Mouse (Mus musculus) hindbrain, embryonic 15.5 days (tissue): ENCODE measurements around the gene Gba2. TPM values are rescaled to one million over a fixed set of nuclear protein-coding genes. Genes with fewer than 3 reads are reported as not detected.
"Not testable (repeated sequence)": the region's sequence is repeated elsewhere in the genome, so short reads cannot be mapped to it uniquely, and the experiment has no call there.

Experiments
- ATAC-seq: fragments of 200-750 bp; cut with Nextera tagmentation; 2 replicates; pipeline ENCODE4 v1.8.0; 2017; ENCODE audit warnings: low read depth, moderate number of reproducible peaks, moderate TSS enrichment; ENCODE audit not compliant: low FRiP score
- H3K27ac ChIP-seq: fragments of 300-500 bp; sonication (generic); replicated peaks from 2 replicates; pipeline ENCODE4 v1.5.1; 2015; ENCODE audit warnings: mild to moderate bottlenecking, inconsistent platforms
- H3K27me3 ChIP-seq: fragments of 300-500 bp; sonication (generic); 2 replicates; pipeline ENCODE4 v1.6.1; 2015; ENCODE audit warnings: control low read depth, inconsistent platforms
- H3K36me3 ChIP-seq: fragments of 300-500 bp; sonication (generic); 2 replicates; pipeline ENCODE4 v1.6.1; 2015; ENCODE audit warnings: control low read depth, inconsistent platforms
- H3K4me1 ChIP-seq: fragments of 300-500 bp; sonication (generic); replicated peaks from 2 replicates; pipeline ENCODE4 v1.6.1; 2015; ENCODE audit warnings: control low read depth, inconsistent platforms
- H3K4me2 ChIP-seq: fragments of 300-500 bp; sonication (generic); 2 replicates; pipeline ENCODE4 v1.6.1; 2015; ENCODE audit warnings: moderate library complexity, mild to moderate bottlenecking, inconsistent platforms
- H3K4me3 ChIP-seq: fragments of 300-500 bp; sonication (generic); 2 replicates; pipeline ENCODE4 v1.5.1; 2015; ENCODE audit warnings: mild to moderate bottlenecking, inconsistent platforms
- H3K9ac ChIP-seq: fragments of 300-500 bp; sonication (generic); 2 replicates; pipeline ENCODE4 v1.6.1; 2015; ENCODE audit warnings: inconsistent platforms
- H3K9me3 ChIP-seq: fragments of 300-500 bp; sonication (generic); 2 replicates; pipeline ENCODE4 v1.6.1; 2016; ENCODE audit warnings: control low read depth, inconsistent platforms
- WGBS: fragments of 180-500 bp; shearing (Covaris S2); methylation state at CpG from one replicate; pipeline ENCODE4 v1.1.7; 2015; 5-methylcytosine and 5-hydroxymethylcytosine counted together
- polyA plus RNA-seq: library from polyadenylated mRNA; unstranded; fragments of >200 nt; fragmentation: Nextera tagmentation; extraction: Ambion mirVana; gene quantifications from 2 replicates; pipeline ENCODE4 v1.2.1, GENCODE M21; 2015

Gba2 gene
- polyA plus RNA-seq, 1 experiment from 2014 or later = 63.4 TPM

GRCm38 (mm10) chr4:43560976-43561375, 17.7 kb downstream of the Gba2 start:
- WGBS = 42% methylated on average over 2 of the region's 2 CpGs
- peak overlapping the region; percentile 88 for H3K4me3 ChIP-seq
- no peaks in the 10 kb centered on the region for H3K27me3 ChIP-seq
- no peak for ATAC-seq
- H3K27ac ChIP-seq = no peak overlapping the region
- no peaks in the 10 kb centered on the region for H3K9me3 ChIP-seq
- peaks cover 24% of the 10 kb centered on the region for H3K36me3 ChIP-seq
- H3K4me1 ChIP-seq = peaks cover 49% of the 10 kb centered on the region
- H3K4me2 ChIP-seq = peak overlapping the region; percentile 87
- peak overlapping the region; percentile 93; the same call in 1 of the 2 replicates for H3K9ac ChIP-seq

- H3K27me3 ChIP-seq = no peaks in the 10 kb centered on the region
- peak overlapping the region; percentile 87 for H3K4me2 ChIP-seq
- H3K9me3 ChIP-seq = no peaks in the 10 kb centered on the region
- peaks cover 25% of the 10 kb centered on the region for H3K36me3 ChIP-seq
- ATAC-seq = no peak
- H3K9ac ChIP-seq = no peak overlapping the region
- no peak overlapping the region for H3K27ac ChIP-seq
- WGBS = 48% methylated on average over 6 of the region's 6 CpGs
- no peak overlapping the region for H3K4me3 ChIP-seq
- peaks cover 49% of the 10 kb centered on the region for H3K4me1 ChIP-seq
These were observed 18.4 kb downstream of the Gba2 start for GRCm38 (mm10) chr4:43560243-43560611.

- Histone ChIP-seq H3K36me3 (peaks cover 25% of the 10 kb centered on the region), H3K4me2 (peak overlapping the region; percentile 87), H3K4me1 (peaks cover 49% of the 10 kb centered on the region), H3K27ac (no peak overlapping the region), H3K9me3 (no peaks in the 10 kb centered on the region), H3K4me3 (no peak overlapping the region), H3K9ac (no peak overlapping the region), H3K27me3 (no peaks in the 10 kb centered on the region)
- no peak for ATAC-seq
- 83% methylated on average over 13 of the region's 13 CpGs for WGBS
These were observed 19.0 kb downstream of the Gba2 start for GRCm38 (mm10) chr4:43559519-43560242.

GRCm38 (mm10) chr4:43558631-43559356, 19.9 kb downstream of the Gba2 start:
- no peak for ATAC-seq

GRCm38 (mm10) chr4:43558028-43558630, 20.5 kb downstream of the Gba2 start:
- Histone ChIP-seq H3K4me2 (peak overlapping the region; percentile 32), H3K9me3 (no peaks in the 10 kb centered on the region), H3K4me3 (no peak overlapping the region), H3K36me3 (peaks cover 33% of the 10 kb centered on the region), H3K4me1 (peaks cover 37% of the 10 kb centered on the region), H3K27ac (no peak overlapping the region), H3K9ac (no peak overlapping the region), H3K27me3 (no peaks in the 10 kb centered on the region)
- 41% methylated on average over 5 of the region's 5 CpGs for WGBS
- no peak for ATAC-seq

More at GRCm38 (mm10) chr4:43558631-43559356, 19.9 kb downstream of the Gba2 start:
- H3K4me2 ChIP-seq = peak overlapping the region; percentile 32
- H3K36me3 ChIP-seq = peaks cover 28% of the 10 kb centered on the region
- no peaks in the 10 kb centered on the region for H3K27me3 ChIP-seq
- H3K9me3 ChIP-seq = no peaks in the 10 kb centered on the region
- peaks cover 43% of the 10 kb centered on the region for H3K4me1 ChIP-seq
- WGBS = 25% methylated on average over 13 of the region's 13 CpGs
- H3K9ac ChIP-seq = no peak overlapping the region
- peak overlapping the region; percentile 11; the same call in 1 of the 2 replicates for H3K27ac ChIP-seq
- H3K4me3 ChIP-seq = no peak overlapping the region

- Histone ChIP-seq H3K27me3 (no peaks in the 10 kb centered on the region), H3K4me1 (peaks cover 27% of the 10 kb centered on the region), H3K36me3 (peaks cover 53% of the 10 kb centered on the region), H3K27ac (no peak overlapping the region), H3K9ac (no peak overlapping the region), H3K4me3 (no peak overlapping the region), H3K4me2 (no peak overlapping the region), H3K9me3 (no peaks in the 10 kb centered on the region)
- ATAC-seq = no peak
- WGBS = 97% methylated on average over 7 of the region's 7 CpGs
These were observed 22.7 kb downstream of the Gba2 start for GRCm38 (mm10) chr4:43555926-43556325.

- Histone ChIP-seq H3K27ac (no peak overlapping the region), H3K4me3 (no peak overlapping the region), H3K36me3 (peaks cover 73% of the 10 kb centered on the region), H3K4me1 (peaks cover 8% of the 10 kb centered on the region), H3K4me2 (no peak overlapping the region), H3K9ac (no peak overlapping the region), H3K9me3 (no peaks in the 10 kb centered on the region), H3K27me3 (no peaks in the 10 kb centered on the region)
- no peak for ATAC-seq
These were observed 24.8 kb downstream of the Gba2 start for GRCm38 (mm10) chr4:43553891-43554290.

GRCm38 (mm10) chr4:43552437-43552836, 26.2 kb downstream of the Gba2 start:
- WGBS = 90% methylated on average over 5 of the region's 5 CpGs
- H3K27me3 ChIP-seq = no peaks in the 10 kb centered on the region
- H3K4me2 ChIP-seq = no peak overlapping the region
- H3K4me3 ChIP-seq = no peak overlapping the region
- no peak overlapping the region for H3K27ac ChIP-seq
- no peak overlapping the region for H3K9ac ChIP-seq
- H3K4me1 ChIP-seq = no peaks in the 10 kb centered on the region
- no peaks in the 10 kb centered on the region for H3K9me3 ChIP-seq
- no peak for ATAC-seq
- peaks cover 87% of the 10 kb centered on the region for H3K36me3 ChIP-seq

GRCm38 (mm10) chr4:43551854-43552253, 26.8 kb downstream of the Gba2 start:
- H3K4me2 ChIP-seq, H3K9ac ChIP-seq, H3K27me3 ChIP-seq, H3K9me3 ChIP-seq, ATAC-seq, H3K4me3 ChIP-seq, H3K4me1 ChIP-seq, H3K27ac ChIP-seq: not testable (repeated sequence)
- H3K36me3 ChIP-seq = peaks cover 93% of the 10 kb centered on the region
- 87% methylated on average over 6 of the region's 6 CpGs for WGBS

- Histone ChIP-seq H3K4me2 (no peak overlapping the region), H3K27me3 (no peaks in the 10 kb centered on the region), H3K9ac (no peak overlapping the region), H3K9me3 (no peaks in the 10 kb centered on the region), H3K27ac (no peak overlapping the region), H3K4me3 (no peak overlapping the region), H3K36me3 (peaks cover 97% of the 10 kb centered on the region), H3K4me1 (no peaks in the 10 kb centered on the region)
- 93% methylated on average over 12 of the region's 12 CpGs for WGBS
- no peak for ATAC-seq
These were observed 29.6 kb downstream of the Gba2 start for GRCm38 (mm10) chr4:43549055-43549454.

GRCm38 (mm10) chr4:43547160-43547559, 31.5 kb downstream of the Gba2 start:
- Histone ChIP-seq H3K27me3 (no peaks in the 10 kb centered on the region), H3K27ac (no peak overlapping the region), H3K9me3 (no peaks in the 10 kb centered on the region), H3K9ac (no peak overlapping the region), H3K4me1 (no peaks in the 10 kb centered on the region), H3K4me3 (no peak overlapping the region), H3K4me2 (no peak overlapping the region), H3K36me3 (peaks cover 97% of the 10 kb centered on the region)
- 92% methylated on average over 8 of the region's 8 CpGs for WGBS
- no peak for ATAC-seq

GRCm38 (mm10) chr4:43546375-43547047, 32.2 kb downstream of the Gba2 start:
- no peak overlapping the region for H3K4me2 ChIP-seq
- no peaks in the 10 kb centered on the region for H3K4me1 ChIP-seq
- H3K9ac ChIP-seq = no peak overlapping the region
- no peak overlapping the region for H3K27ac ChIP-seq
- WGBS = 88% methylated on average over 12 of the region's 12 CpGs
- peaks cover 98% of the 10 kb centered on the region for H3K36me3 ChIP-seq
- no peak overlapping the region for H3K4me3 ChIP-seq
- no peaks in the 10 kb centered on the region for H3K27me3 ChIP-seq
- no peaks in the 10 kb centered on the region for H3K9me3 ChIP-seq
- no peak for ATAC-seq
